Mouse (Mus musculus) brain, embryonic 14.5 days (tissue): ENCODE data around the gene Serf2.
"Not testable (repeated sequence)": the region's sequence is repeated elsewhere in the genome, so short reads cannot be mapped to it uniquely, and the experiment has no call there.

ENCODE experiments used
- CTCF ChIP-seq: fragments of 200-500 bp; IDR thresholded peaks from 2 replicates; pipeline ENCODE4 v1.5.1; 2012; ENCODE audit warnings: inconsistent platforms, mild to moderate bottlenecking, moderate library complexity, borderline replicate concordance; ENCODE audit not compliant: insufficient read depth, insufficient read length; ENCODE audit errors: extremely low read depth
- POLR2A ChIP-seq: fragments of 200-500 bp; IDR thresholded peaks from 2 replicates; pipeline ENCODE4 v1.6.1; 2012; ENCODE audit warnings: mild to moderate bottlenecking, inconsistent platforms, borderline replicate concordance; ENCODE audit not compliant: poor library complexity, insufficient read depth, insufficient read length, severe bottlenecking; ENCODE audit errors: extremely low read depth

DNA sequence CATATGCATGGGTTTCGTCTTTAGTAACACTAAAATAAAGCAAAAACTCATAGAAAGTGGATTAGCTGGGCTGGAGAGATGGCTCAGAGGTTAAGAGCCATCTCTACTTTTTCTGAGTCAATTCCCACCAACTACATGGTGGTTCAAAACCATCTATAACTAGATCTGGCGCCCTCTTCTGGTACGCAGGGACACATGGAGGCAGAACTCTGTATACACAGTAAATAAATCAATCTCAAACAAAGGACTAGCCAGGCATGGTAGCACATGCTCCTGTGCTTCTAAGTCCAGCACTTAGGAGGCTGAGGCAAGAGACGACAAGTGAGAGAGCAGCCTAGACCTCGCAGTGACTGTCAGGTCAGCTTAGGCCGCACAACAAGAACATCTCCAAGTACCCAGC, 52.6 kb downstream of the Serf2 start:
- not testable (repeated sequence) for TF ChIP-seq POLR2A, CTCF
